Mouse (Mus musculus) hindbrain, postnatal 0 days (tissue): ENCODE results near the gene Ugt1a6b. TPM values are rescaled to one million over a fixed set of nuclear protein-coding genes. Genes with fewer than 3 reads are reported as not detected.

Experiments
- ATAC-seq: fragments of 200-750 bp; cut with Nextera tagmentation; 2 replicates; pipeline ENCODE4 v1.8.0; 2017; ENCODE audit warnings: mild to moderate bottlenecking, moderate TSS enrichment, moderate library complexity
- DNase-seq: peaks from one replicate; pipeline ENCODE4 v3.0.0-alpha.2; 2015; ENCODE audit warnings: low spot score
- H3K27ac ChIP-seq: fragments of 300-500 bp; sonication (generic); 2 replicates; pipeline ENCODE4 v1.5.1; 2014; ENCODE audit warnings: mild to moderate bottlenecking
- H3K27me3 ChIP-seq: fragments of 300-500 bp; sonication (generic); 2 replicates; pipeline ENCODE4 v1.6.1; 2014; ENCODE audit warnings: low read length, mixed read lengths; ENCODE audit not compliant: insufficient read depth
- H3K36me3 ChIP-seq: fragments of 300-500 bp; sonication (generic); 2 replicates; pipeline ENCODE4 v1.6.1; 2014; ENCODE audit warnings: low read length, mixed read lengths; ENCODE audit not compliant: insufficient read depth
- H3K4me1 ChIP-seq: fragments of 300-500 bp; sonication (generic); 2 replicates; pipeline ENCODE4 v1.6.1; 2014; ENCODE audit warnings: antibody characterized with exemption, low read length, mixed read lengths; ENCODE audit not compliant: insufficient read depth
- H3K4me2 ChIP-seq: fragments of 300-500 bp; sonication (generic); 2 replicates; pipeline ENCODE4 v1.6.1; 2014; ENCODE audit warnings: low read depth, mild to moderate bottlenecking, low read length, moderate library complexity, mixed read lengths
- H3K4me3 ChIP-seq: fragments of 300-500 bp; sonication (generic); 2 replicates; pipeline ENCODE4 v1.5.1; 2014; ENCODE audit warnings: low read length
- H3K9ac ChIP-seq: fragments of 300-500 bp; sonication (generic); replicated peaks from 2 replicates; pipeline ENCODE4 v1.6.1; 2014; ENCODE audit warnings: mild to moderate bottlenecking, low read length, moderate library complexity, mixed read lengths
- H3K9me3 ChIP-seq: fragments of 300-500 bp; sonication (generic); 2 replicates; pipeline ENCODE4 v1.6.1; 2016; ENCODE audit warnings: low read length, mixed read lengths
- CTCF ChIP-seq: IDR thresholded peaks from 2 replicates; pipeline ENCODE4 v1.5.1; 2016; ENCODE audit warnings: antibody characterized with exemption, control low read depth, low read depth
- WGBS: fragments of 180-500 bp; shearing (Covaris S2); extraction: QIAGEN DNeasy Blood & Tissue Kit; methylation state at CpG from one replicate; pipeline ENCODE4 v1.1.7; 2014; 5-methylcytosine and 5-hydroxymethylcytosine counted together
- polyA plus RNA-seq: library from polyadenylated mRNA; unstranded; fragments of >200 nt; fragmentation: Nextera tagmentation; extraction: Ambion mirVana; gene quantifications from 2 replicates; pipeline ENCODE4 v1.2.1, GENCODE M21; 2015
- total RNA-seq: library from RNA; depleted of rRNA; stranded (reverse); fragments of >200 nt; gene quantifications from 2 replicates; pipeline ENCODE4 v1.2.3, GENCODE M21; 2014; rRNA removed

Ugt1a6b gene
- total and polyA plus RNA-seq, 2 experiments from 2014 or later: 3.0 to 3.8 TPM

DNA sequence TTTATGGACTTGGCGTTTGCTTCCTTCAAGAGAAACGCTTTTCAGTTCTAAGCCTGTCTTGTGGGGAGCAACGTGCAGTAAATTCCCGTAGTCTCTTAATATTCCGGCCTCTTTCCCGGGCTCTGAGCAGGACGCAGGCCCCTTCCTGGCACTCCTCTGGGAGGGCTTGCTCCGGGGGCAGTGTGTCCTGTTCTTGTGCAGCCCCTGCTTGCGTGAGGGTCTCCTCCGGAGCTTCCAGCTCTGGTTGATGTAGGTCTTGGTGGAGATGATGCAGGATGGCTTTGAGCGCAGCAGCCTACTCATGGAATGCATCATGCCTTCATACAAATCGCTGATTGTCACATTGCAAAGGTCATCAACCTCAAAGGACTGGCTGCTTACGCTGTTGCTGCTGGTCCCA, 163.1 kb downstream of the Ugt1a6b start:
- ATAC-seq (no peak), DNase-seq (no peak)
- no peaks in the 10 kb centered on the region for H3K9me3 ChIP-seq
- peaks cover 87% of the 10 kb centered on the region for H3K36me3 ChIP-seq
- no peak overlapping the region for H3K9ac ChIP-seq
- WGBS: 89% methylated on average over 13 of the region's 13 CpGs
- H3K4me1 ChIP-seq: no peaks in the 10 kb centered on the region
- no peak overlapping the region for H3K4me3 ChIP-seq
- H3K4me2 ChIP-seq: no peak overlapping the region
- no peaks in the 10 kb centered on the region for H3K27me3 ChIP-seq
- no peak overlapping the region for H3K27ac ChIP-seq
- TF ChIP-seq CTCF: no peak

DNA sequence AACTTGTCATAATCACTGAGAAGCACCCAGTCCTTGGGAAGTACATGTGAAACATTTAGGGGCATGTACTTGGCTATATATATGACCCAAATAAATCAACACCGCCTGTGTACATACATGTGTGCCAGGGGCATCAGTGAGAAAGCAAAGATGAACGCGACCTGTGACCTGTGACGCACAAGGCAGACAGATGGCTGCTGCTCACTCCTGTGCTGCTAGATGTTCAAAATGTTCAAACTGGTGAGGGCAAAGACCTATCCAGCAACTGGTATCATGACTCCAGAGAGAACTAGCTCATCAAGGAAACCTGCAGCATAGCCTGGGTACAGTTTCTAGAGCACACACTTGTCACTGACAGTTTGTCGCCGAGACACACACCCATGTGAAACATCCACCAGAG, 164.4 kb downstream of the Ugt1a6b start:
- TF ChIP-seq CTCF: no peak
- DNase-seq (no peak), ATAC-seq (no peak)

DNA sequence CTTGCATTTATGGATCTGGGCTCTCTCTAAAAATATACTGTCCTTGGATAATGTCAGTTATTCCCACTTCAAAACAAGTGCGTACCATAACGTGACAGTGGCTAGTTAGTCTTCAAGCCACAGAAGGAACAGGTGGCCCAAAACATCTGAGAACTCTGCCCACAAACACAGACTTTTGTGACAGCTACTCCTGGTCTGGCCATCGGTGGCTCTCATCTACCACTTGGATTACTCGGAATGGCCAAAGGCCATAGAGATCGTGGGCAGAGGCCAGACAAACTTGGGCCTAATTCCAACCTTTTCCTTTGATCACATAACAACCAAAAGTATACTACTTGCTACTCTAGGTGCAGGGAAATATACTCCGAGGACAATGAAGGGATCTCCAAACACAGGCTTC, 165.0 kb downstream of the Ugt1a6b start:
- Histone ChIP-seq H3K4me2 (no peak overlapping the region), H3K27ac (no peak overlapping the region), H3K9me3 (no peaks in the 10 kb centered on the region), H3K27me3 (no peaks in the 10 kb centered on the region), H3K36me3 (peaks cover 76% of the 10 kb centered on the region), H3K4me3 (no peak overlapping the region), H3K9ac (no peak overlapping the region), H3K4me1 (no peaks in the 10 kb centered on the region)
- DNase-seq (no peak), ATAC-seq (no peak)
- no peak for TF ChIP-seq CTCF
- 85% methylated on average over 6 of the region's 6 CpGs for WGBS

More for the DNA sequence above, 164.4 kb downstream of the Ugt1a6b start:
- H3K36me3 ChIP-seq: peaks cover 76% of the 10 kb centered on the region
- H3K27ac ChIP-seq: no peak overlapping the region
- H3K9ac ChIP-seq: no peak overlapping the region
- 94% methylated on average over 6 of the region's 6 CpGs for WGBS
- H3K4me2 ChIP-seq: no peak overlapping the region
- no peak overlapping the region for H3K4me3 ChIP-seq
- H3K4me1 ChIP-seq: no peaks in the 10 kb centered on the region
- H3K27me3 ChIP-seq: no peaks in the 10 kb centered on the region
- no peaks in the 10 kb centered on the region for H3K9me3 ChIP-seq

Other genes with a start within 250 kb of the Ugt1a6b start
- 71.0 and 78.0 TPM in 2 replicates for gene Dgkd, start 250.0 kb upstream of the Ugt1a6b start, total RNA-seq
- 33.5 and 36.1 TPM in 2 replicates for gene Dgkd, start 250.0 kb upstream of the Ugt1a6b start, polyA plus RNA-seq
- 12.0 and 18.2 TPM in 2 replicates for gene Usp40, start 94.7 kb upstream of the Ugt1a6b start, total RNA-seq
- gene Usp40, start 94.7 kb upstream of the Ugt1a6b start, polyA plus RNA-seq: 9.2 and 11.5 TPM in 2 replicates
- gene Ugt1a10, start 47.9 kb upstream of the Ugt1a6b start, total RNA-seq: not detected in 2 replicates
- gene Ugt1a10, start 47.9 kb upstream of the Ugt1a6b start, polyA plus RNA-seq: not detected in 2 replicates
- gene Ugt1a9, start 32.5 kb upstream of the Ugt1a6b start, total RNA-seq: not detected in 2 replicates
- gene Ugt1a9, start 32.5 kb upstream of the Ugt1a6b start, polyA plus RNA-seq: not detected in 2 replicates
- not detected in 2 replicates for gene Ugt1a8, start 15.4 kb upstream of the Ugt1a6b start, total RNA-seq
- gene Ugt1a8, start 15.4 kb upstream of the Ugt1a6b start, polyA plus RNA-seq: not detected in 2 replicates
- gene Ugt1a7c, start 8.2 kb upstream of the Ugt1a6b start, total RNA-seq: 1.0 and 1.3 TPM in 2 replicates
- gene Ugt1a7c, start 8.2 kb upstream of the Ugt1a6b start, polyA plus RNA-seq: 1.3 and 2.1 TPM in 2 replicates
- 5.0 and 5.5 TPM in 2 replicates for gene Ugt1a6a, start 31.6 kb downstream of the Ugt1a6b start, total RNA-seq
- gene Ugt1a6a, start 31.6 kb downstream of the Ugt1a6b start, polyA plus RNA-seq: 6.3 and 7.6 TPM in 2 replicates
- gene Ugt1a5, start 62.8 kb downstream of the Ugt1a6b start, total RNA-seq: 0.26 TPM in 1 of 2 replicates, not detected in the other
- gene Ugt1a5, start 62.8 kb downstream of the Ugt1a6b start, polyA plus RNA-seq: not detected in 2 replicates
- gene Ugt1a2, start 97.3 kb downstream of the Ugt1a6b start, total RNA-seq: not detected in 2 replicates
- gene Ugt1a2, start 97.3 kb downstream of the Ugt1a6b start, polyA plus RNA-seq: not detected in 2 replicates
- gene Dnajb3, start 102.5 kb downstream of the Ugt1a6b start, total RNA-seq: 4.7 and 7.5 TPM in 2 replicates
- 8.6 and 11.7 TPM in 2 replicates for gene Dnajb3, start 102.5 kb downstream of the Ugt1a6b start, polyA plus RNA-seq
- 0.42 TPM in 1 of 2 replicates, not detected in the other for gene Ugt1a1, start 108.7 kb downstream of the Ugt1a6b start, total RNA-seq
- gene Ugt1a1, start 108.7 kb downstream of the Ugt1a6b start, polyA plus RNA-seq: 0.09 TPM in 1 of 2 replicates, not detected in the other
- gene Mroh2a, start 123.7 kb downstream of the Ugt1a6b start, total RNA-seq: 0.16 TPM in 1 of 2 replicates, not detected in the other
- gene Mroh2a, start 123.7 kb downstream of the Ugt1a6b start, polyA plus RNA-seq: 0.23 and 0.55 TPM in 2 replicates
- 82.8 and 86.3 TPM in 2 replicates for gene Hjurp, start 174.4 kb downstream of the Ugt1a6b start, total RNA-seq
- 47.2 and 47.7 TPM in 2 replicates for gene Hjurp, start 174.4 kb downstream of the Ugt1a6b start, polyA plus RNA-seq
- 0.05 and 0.14 TPM in 2 replicates for gene Trpm8, start 174.4 kb downstream of the Ugt1a6b start, total RNA-seq
- gene Trpm8, start 174.4 kb downstream of the Ugt1a6b start, polyA plus RNA-seq: 0.11 and 0.15 TPM in 2 replicates